Mouse (Mus musculus) small intestine, adult 2 months (tissue): ENCODE data around the gene Fam126a.

Experiments
- CTCF ChIP-seq: fragments of 200-500 bp; IDR thresholded peaks from 2 replicates; pipeline ENCODE4 v1.5.1; 2012; ENCODE audit warnings: low read depth, mild to moderate bottlenecking, control low read depth, inconsistent platforms, low read length, moderate library complexity, mixed read lengths; ENCODE audit not compliant: insufficient replicate concordance, insufficient read length; ENCODE audit errors: extremely low read depth
- POLR2A ChIP-seq: fragments of 200-500 bp; IDR thresholded peaks from 2 replicates; pipeline ENCODE4 v1.6.1; 2012; ENCODE audit warnings: low read depth, mild to moderate bottlenecking, control low read depth, inconsistent platforms, low read length, moderate library complexity

- TF ChIP-seq CTCF (no peak), POLR2A (no peak)
These were observed 5.5 kb downstream of the Fam126a start for GRCm38 (mm10) chr5:24024957-24025356.
